Mouse (Mus musculus) embryonic facial prominence, embryonic 11.5 days (tissue): Measurements from ENCODE around the gene Ccn6. TPM values are rescaled to one million over a fixed set of nuclear protein-coding genes. Genes with fewer than 3 reads are reported as not detected.

ENCODE experiments used
- ATAC-seq: fragments of 200-750 bp; cut with Nextera tagmentation; replicated peaks from 2 replicates; pipeline ENCODE4 v1.8.0; 2017; ENCODE audit warnings: low read depth; ENCODE audit not compliant: insufficient number of reproducible peaks, low FRiP score, low TSS enrichment
- DNase-seq: peaks from one replicate; pipeline ENCODE4 v3.0.0-alpha.2; 2015; ENCODE audit warnings: low spot score
- H3K27ac ChIP-seq: fragments of 300-500 bp; sonication (generic); replicated peaks from 2 replicates; pipeline ENCODE4 v1.5.1; 2014; ENCODE audit warnings: mild to moderate bottlenecking, low read depth, low read length, control low read depth
- H3K27me3 ChIP-seq: fragments of 300-500 bp; sonication (generic); 2 replicates; pipeline ENCODE4 v1.6.1; 2014; ENCODE audit warnings: mild to moderate bottlenecking, low read length, moderate library complexity, mixed read lengths; ENCODE audit not compliant: control insufficient read depth, insufficient read depth
- H3K36me3 ChIP-seq: fragments of 300-500 bp; sonication (generic); replicated peaks from 2 replicates; pipeline ENCODE4 v1.6.1; 2014; ENCODE audit warnings: low read depth, mild to moderate bottlenecking, low read length, moderate library complexity, mixed read lengths; ENCODE audit not compliant: control insufficient read depth, insufficient read depth
- H3K4me1 ChIP-seq: fragments of 300-500 bp; sonication (generic); 2 replicates; pipeline ENCODE4 v1.6.1; 2014; ENCODE audit warnings: low read length, mixed read lengths; ENCODE audit not compliant: control insufficient read depth, insufficient read depth
- H3K4me2 ChIP-seq: fragments of 300-500 bp; sonication (generic); 2 replicates; pipeline ENCODE4 v1.6.1; 2014; ENCODE audit warnings: low read depth, mild to moderate bottlenecking, control low read depth, low read length, moderate library complexity
- H3K4me3 ChIP-seq: fragments of 300-500 bp; sonication (generic); 2 replicates; pipeline ENCODE4 v1.5.1; 2014; ENCODE audit warnings: low read depth, low read length, control low read depth
- H3K9ac ChIP-seq: fragments of 300-500 bp; sonication (generic); replicated peaks from 2 replicates; pipeline ENCODE4 v1.6.1; 2014; ENCODE audit warnings: mild to moderate bottlenecking, control low read depth, low read length
- H3K9me3 ChIP-seq: fragments of 300-500 bp; sonication (generic); replicated peaks from 2 replicates; pipeline ENCODE4 v1.6.1; 2016; ENCODE audit warnings: mild to moderate bottlenecking, low read length, inconsistent platforms, mixed read lengths; ENCODE audit not compliant: control insufficient read depth
- WGBS: fragments of 180-500 bp; shearing (Covaris S2); extraction: QIAGEN DNeasy Blood & Tissue Kit; methylation state at CpG from one replicate; pipeline ENCODE4 v1.1.7; 2014; 5-methylcytosine and 5-hydroxymethylcytosine counted together
- polyA plus RNA-seq: library from polyadenylated mRNA; unstranded; fragments of >200 nt; fragmentation: Nextera tagmentation; extraction: Ambion mirVana; gene quantifications from 2 replicates; pipeline ENCODE4 v1.2.1, GENCODE M21; 2014

Gene Ccn6
- polyA plus RNA-seq, 1 experiment from 2014 or later, result not detected

DNA sequence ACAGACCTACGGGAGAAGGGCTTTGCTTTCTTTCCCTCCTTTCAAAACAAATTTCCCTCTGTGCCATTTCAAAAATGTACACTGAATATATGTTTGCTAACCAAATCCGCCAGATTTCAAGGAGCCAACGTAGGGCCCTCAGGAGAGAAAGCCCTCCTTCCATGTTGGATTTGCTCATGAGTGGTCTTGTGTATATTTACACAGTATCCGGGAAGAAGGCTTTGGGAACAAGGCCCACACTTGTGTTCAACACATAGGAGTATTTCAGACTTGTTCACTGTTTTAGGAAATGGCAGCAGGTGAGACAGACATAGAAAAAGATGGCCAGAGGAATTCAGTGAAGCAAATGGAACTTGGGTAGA lies 21.9 kb upstream of the Ccn6 start:
- no peak overlapping the region for H3K27ac ChIP-seq
- 82% methylated on average over 4 of the region's 4 CpGs for WGBS
- no peak for ATAC-seq

GRCm38 (mm10) chr10:39184864-39185544 lies 21.4 kb upstream of the Ccn6 start:
- H3K4me3 ChIP-seq, result no peak overlapping the region
- H3K27ac ChIP-seq, result no peak overlapping the region
- H3K9me3 ChIP-seq, result no peaks in the 10 kb centered on the region
- H3K4me1 ChIP-seq, result no peaks in the 10 kb centered on the region
- DNase-seq, result no peak
- no peak for ATAC-seq
- H3K27me3 ChIP-seq, result no peaks in the 10 kb centered on the region
- no peak overlapping the region for H3K9ac ChIP-seq
- WGBS, result 87% methylated on average over 8 of the region's 8 CpGs
- no peaks in the 10 kb centered on the region for H3K36me3 ChIP-seq
- no peak overlapping the region for H3K4me2 ChIP-seq

More for the DNA sequence above, 21.9 kb upstream of the Ccn6 start:
- Histone ChIP-seq H3K9ac (no peak overlapping the region), H3K4me3 (no peak overlapping the region), H3K9me3 (no peaks in the 10 kb centered on the region), H3K4me1 (no peaks in the 10 kb centered on the region), H3K36me3 (no peaks in the 10 kb centered on the region), H3K4me2 (no peak overlapping the region), H3K27me3 (no peaks in the 10 kb centered on the region)
- no peak for DNase-seq

- Histone ChIP-seq H3K4me2 (no peak overlapping the region), H3K4me1 (no peaks in the 10 kb centered on the region), H3K36me3 (no peaks in the 10 kb centered on the region), H3K27ac (no peak overlapping the region), H3K9ac (no peak overlapping the region), H3K4me3 (no peak overlapping the region), H3K9me3 (no peaks in the 10 kb centered on the region), H3K27me3 (no peaks in the 10 kb centered on the region)
- no peak for DNase-seq
- no peak for ATAC-seq
- 84% methylated on average over 5 of the region's 5 CpGs for WGBS
Measured at GRCm38 (mm10) chr10:39176981-39177380, 13.4 kb upstream of the Ccn6 start.

GRCm38 (mm10) chr10:39173077-39173476 lies 9.5 kb upstream of the Ccn6 start:
- no peak overlapping the region for H3K9ac ChIP-seq
- H3K27me3 ChIP-seq, result no peaks in the 10 kb centered on the region
- no peak overlapping the region for H3K4me2 ChIP-seq
- H3K4me3 ChIP-seq, result no peak overlapping the region
- H3K9me3 ChIP-seq, result no peaks in the 10 kb centered on the region
- H3K4me1 ChIP-seq, result no peaks in the 10 kb centered on the region
- no peak overlapping the region; the same call in 1 of the 2 replicates for H3K27ac ChIP-seq
- no peak for ATAC-seq
- no peaks in the 10 kb centered on the region for H3K36me3 ChIP-seq
- 23% methylated on average over 13 of the region's 13 CpGs for WGBS
- peak; percentile 59 for DNase-seq

DNA sequence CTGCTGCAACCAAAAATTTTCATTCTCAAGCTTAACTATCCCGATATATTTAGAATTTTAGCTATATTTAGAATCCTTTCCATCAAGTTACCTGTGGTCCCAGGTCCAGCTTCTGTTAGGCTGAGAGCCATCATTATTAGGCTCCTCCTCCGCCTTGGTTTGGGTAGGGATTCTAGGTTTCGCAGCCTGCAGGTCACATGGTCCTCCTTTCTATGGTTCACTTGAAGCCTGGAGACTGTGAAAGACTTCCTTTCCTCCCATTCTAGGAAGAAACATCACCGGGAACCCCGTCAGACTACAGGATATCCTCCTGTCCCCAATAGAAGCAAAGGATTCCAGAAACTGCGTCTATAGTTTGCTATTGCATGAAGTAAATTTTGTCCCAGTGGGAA lies 8.9 kb upstream of the Ccn6 start:
- Histone ChIP-seq H3K27me3 (no peaks in the 10 kb centered on the region), H3K9me3 (no peaks in the 10 kb centered on the region), H3K4me2 (peak overlapping the region; percentile 55; the same call in 1 of the 2 replicates), H3K27ac (no peak overlapping the region; the same call in 1 of the 2 replicates), H3K4me1 (no peaks in the 10 kb centered on the region), H3K36me3 (no peaks in the 10 kb centered on the region), H3K9ac (no peak overlapping the region), H3K4me3 (no peak overlapping the region)
- ATAC-seq, result no peak
- DNase-seq, result no peak
- WGBS, result 73% methylated on average over 6 of the region's 6 CpGs

- Histone ChIP-seq H3K9me3 (no peaks in the 10 kb centered on the region), H3K4me3 (peak overlapping the region; percentile 32), H3K36me3 (no peaks in the 10 kb centered on the region), H3K27me3 (no peaks in the 10 kb centered on the region), H3K4me1 (no peaks in the 10 kb centered on the region), H3K4me2 (peak overlapping the region; percentile 55), H3K9ac (0 out of 2 replicates have a peak overlapping the region, but pooled peaks have one; percentile 18), H3K27ac (peak overlapping the region; percentile 74)
- 14% methylated on average over 26 of the region's 26 CpGs for WGBS
- ATAC-seq, result peak; percentile 62
- DNase-seq, result peak; percentile 93
Measured at GRCm38 (mm10) chr10:39171603-39172539, 8.3 kb upstream of the Ccn6 start.

GRCm38 (mm10) chr10:39171134-39171533 lies 7.5 kb upstream of the Ccn6 start:
- Histone ChIP-seq H3K4me2 (peak overlapping the region; percentile 55), H3K27ac (peak overlapping the region; percentile 74), H3K4me3 (peak overlapping the region; percentile 32), H3K36me3 (no peaks in the 10 kb centered on the region), H3K27me3 (no peaks in the 10 kb centered on the region), H3K9me3 (no peaks in the 10 kb centered on the region), H3K9ac (0 out of 2 replicates have a peak overlapping the region, but pooled peaks have one; percentile 18), H3K4me1 (no peaks in the 10 kb centered on the region)
- WGBS, result under 1% methylated on average over 19 of the region's 19 CpGs
- ATAC-seq (peak; percentile 86), DNase-seq (peak; percentile 94)

- no peak overlapping the region for H3K4me3 ChIP-seq
- no peaks in the 10 kb centered on the region for H3K4me1 ChIP-seq
- ATAC-seq, result no peak
Measured at GRCm38 (mm10) chr10:39170706-39171105, 7.1 kb upstream of the Ccn6 start.

More at GRCm38 (mm10) chr10:39170706-39171105, 7.1 kb upstream of the Ccn6 start:
- Histone ChIP-seq H3K9me3 (no peaks in the 10 kb centered on the region), H3K9ac (no peak overlapping the region), H3K4me2 (no peak overlapping the region), H3K27ac (no peak overlapping the region), H3K27me3 (no peaks in the 10 kb centered on the region), H3K36me3 (no peaks in the 10 kb centered on the region)
- WGBS, result 17% methylated on average over 6 of the region's 6 CpGs
- DNase-seq, result peak; percentile 11
